Mouse (Mus musculus): ENCODE results near the gene Eid3.

The Eid3 gene

GRCm38 (mm10) chr10:82913772-82914171 lies 47.3 kb downstream of the Eid3 start:
- no peak for DNase-seq
